Mouse (Mus musculus) MEL (cell line): ENCODE results near the gene Ankrd28.

Source experiments
- CTCF ChIP-seq, 3 experiments: IDR thresholded peaks in 2 of 3; conservative IDR thresholded peaks in 1 of 3; 2 replicates each; pipeline ENCODE4 v1.5.1; 2011 to 2012; ENCODE audit warnings: low read length in 3 of 3, low read depth in 2 of 3, mild to moderate bottlenecking in 2 of 3, improper control_type of control experiment in 1 of 3, inconsistent platforms in 1 of 3, mixed read lengths in 1 of 3, moderate library complexity in 1 of 3; ENCODE audit not compliant: control insufficient read depth in 1 of 3, insufficient read depth in 1 of 3, poor library complexity in 1 of 3, severe bottlenecking in 1 of 3
- E2F4 ChIP-seq: IDR thresholded peaks from 2 replicates; pipeline ENCODE4 v1.6.1; 2011; ENCODE audit warnings: low read depth, low read length, improper control_type of control experiment, borderline replicate concordance
- EP300 ChIP-seq, 2 experiments: IDR thresholded peaks; 2 replicates each; pipeline ENCODE4 v1.6.1; 2011; ENCODE audit warnings: improper control_type of control experiment in 2 of 2, low read length in 2 of 2, low read depth in 1 of 2, mild to moderate bottlenecking in 1 of 2
- GATA1 ChIP-seq: IDR thresholded peaks from 2 replicates; pipeline ENCODE4 v1.6.1; 2011; ENCODE audit warnings: low read depth, low read length, improper control_type of control experiment
- JUND ChIP-seq: IDR thresholded peaks from 2 replicates; pipeline ENCODE4 v1.6.1; 2011; ENCODE audit warnings: low read depth, mild to moderate bottlenecking, improper control_type of control experiment, low read length
- MAX ChIP-seq: IDR thresholded peaks from 2 replicates; pipeline ENCODE4 v1.6.1; 2011; ENCODE audit warnings: low read length, improper control_type of control experiment
- POLR2A ChIP-seq, 2 experiments: IDR thresholded peaks; 2 replicates each; pipeline ENCODE4 v1.6.1; 2011 to 2012; ENCODE audit warnings: low read length in 2 of 2, mild to moderate bottlenecking in 2 of 2, control low read depth in 1 of 2, improper control_type of control experiment in 1 of 2, low read depth in 1 of 2, moderate library complexity in 1 of 2; ENCODE audit not compliant: control insufficient read depth in 1 of 2, insufficient read depth in 1 of 2, poor library complexity in 1 of 2
- TAL1 ChIP-seq: IDR thresholded peaks from 2 replicates; pipeline ENCODE4 v1.6.1; 2012; ENCODE audit warnings: mild to moderate bottlenecking, inconsistent platforms, low read length, moderate library complexity, mixed read lengths
- ZKSCAN1 ChIP-seq: IDR thresholded peaks from 2 replicates; pipeline ENCODE4 v1.6.1; 2012; ENCODE audit warnings: low read depth, mild to moderate bottlenecking, inconsistent platforms, low read length, improper control_type of control experiment, moderate library complexity

DNA sequence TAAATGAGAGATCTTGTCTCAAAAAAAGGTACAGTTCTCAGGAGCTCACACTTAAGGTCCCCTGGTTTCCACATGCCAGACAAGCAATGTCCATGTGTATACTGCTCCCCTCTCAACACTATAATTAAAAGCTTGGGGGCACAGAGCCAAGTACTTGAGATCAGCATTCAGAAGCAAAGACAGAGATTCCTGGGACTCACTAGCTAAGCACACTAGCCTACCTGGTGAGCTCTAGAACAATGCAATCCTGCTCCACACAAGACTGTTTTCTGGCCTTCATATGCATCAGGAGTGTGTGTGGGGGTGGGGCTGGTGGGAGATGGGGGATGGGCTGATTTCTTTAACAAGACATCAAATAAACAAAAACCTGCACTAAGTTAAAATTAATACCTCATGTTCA is 58.2 kb downstream of the Ankrd28 start:
- no peak for TF ChIP-seq POLR2A (IDR thresholded peaks at IDR 0.05; ENCODE audit: control insufficient read depth in 1 of 2, insufficient read depth in 1 of 2, low read depth in 1 of 2, low read length in 2 of 2, poor library complexity in 1 of 2)
- no peak for TF ChIP-seq MAX
- TF ChIP-seq CTCF (IDR thresholded peaks at IDR 0.05 in 2 of 3, conservative IDR thresholded peaks at IDR 0.05 in 1 of 3; ENCODE audit: control insufficient read depth in 1 of 3, insufficient read depth in 1 of 3, low read depth in 2 of 3, low read length in 3 of 3, poor library complexity in 1 of 3, severe bottlenecking in 1 of 3), result no peak
- no peak for TF ChIP-seq JUND
- TF ChIP-seq ZKSCAN1, result no peak
- TF ChIP-seq E2F4, result no peak
- no peak for TF ChIP-seq TAL1
- TF ChIP-seq GATA1, result no peak
- TF ChIP-seq EP300 (IDR thresholded peaks at IDR 0.05; ENCODE audit: low read depth in 1 of 2, low read length in 2 of 2), result no peak
